Mouse (Mus musculus): ENCODE results near the gene Qrich2. TPM values are rescaled to one million over a fixed set of nuclear protein-coding genes. Genes with fewer than 3 reads are reported as not detected.
A peak's percentile ranks its signal among the peaks of the same experiment; 100 is the strongest.
"Not testable (repeated sequence)": the region's sequence is repeated elsewhere in the genome, so short reads cannot be mapped to it uniquely, and the experiment has no call there.

The Qrich2 gene
- polyA plus RNA-seq, 1 experiment from 2014 or later = not detected

- ATAC-seq (ENCODE audit: low FRiP score) (no peak), DNase-seq (ENCODE audit: low spot score) (no peak)
- Histone ChIP-seq H3K4me2 (replicated peaks) (no peak overlapping the region), H3K27ac (no peak overlapping the region), H3K36me3 (replicated peaks; ENCODE audit: control insufficient read depth, insufficient read depth) (no peaks in the 10 kb centered on the region), H3K9ac (no peak overlapping the region), H3K9me3 (ENCODE audit: control insufficient read depth, low read length) (no peaks in the 10 kb centered on the region), H3K27me3 (ENCODE audit: control insufficient read depth, insufficient read depth, low read length) (no peaks in the 10 kb centered on the region), H3K4me3 (replicated peaks; ENCODE audit: low read length) (no peak overlapping the region), H3K4me1 (replicated peaks; ENCODE audit: control insufficient read depth, insufficient read depth, low read length) (no peaks in the 10 kb centered on the region)
- WGBS = 94% methylated on average over 17 of the region's 17 CpGs
Observed at GRCm38 (mm10) chr11:116504516-116504915, 38.5 kb upstream of the Qrich2 start.

DNA sequence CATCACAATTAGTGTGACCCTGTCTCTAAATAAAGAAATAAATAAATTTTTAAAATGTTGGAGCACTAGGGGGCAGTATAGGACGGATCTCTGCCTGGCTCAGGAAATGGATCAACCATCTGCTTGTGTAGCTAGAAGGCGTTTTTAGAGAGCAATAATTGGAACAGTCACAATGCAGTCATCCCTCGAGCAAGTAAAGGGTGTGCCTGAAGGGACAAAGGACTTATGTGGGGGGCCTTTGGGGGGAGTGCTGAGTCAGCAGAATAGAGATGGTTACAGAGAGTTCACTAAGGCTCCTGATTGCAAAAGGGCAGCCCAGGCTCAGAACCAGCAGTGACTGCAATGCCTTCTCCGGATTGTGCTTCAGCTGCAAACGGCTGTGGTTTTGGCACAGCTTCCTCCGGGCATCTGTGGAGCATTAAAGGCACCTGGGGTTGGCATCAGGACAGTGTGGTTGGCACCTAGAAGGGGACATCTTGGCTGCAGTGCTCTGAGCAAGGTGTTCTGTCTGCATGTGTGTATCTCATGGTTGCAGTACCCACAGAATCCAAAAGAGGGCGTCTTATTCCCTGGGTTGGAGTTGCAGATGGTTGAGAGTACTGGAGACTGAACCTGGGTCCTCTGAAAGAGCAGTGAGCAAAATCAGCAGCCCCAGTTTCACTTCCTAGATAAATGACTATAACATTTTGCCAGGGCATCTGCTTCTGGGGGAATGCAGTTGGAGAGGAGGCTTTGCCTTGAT, 35.1 kb upstream of the Qrich2 start:
- 29% methylated on average over 7 of the region's 7 CpGs for WGBS
- Histone ChIP-seq H3K36me3 (replicated peaks; ENCODE audit: control insufficient read depth, insufficient read depth) (no peaks in the 10 kb centered on the region), H3K9ac (no peak overlapping the region), H3K4me1 (replicated peaks; ENCODE audit: control insufficient read depth, insufficient read depth, low read length) (no peaks in the 10 kb centered on the region), H3K27me3 (ENCODE audit: control insufficient read depth, insufficient read depth, low read length) (no peaks in the 10 kb centered on the region), H3K27ac (no peak overlapping the region), H3K4me3 (replicated peaks; ENCODE audit: low read length) (no peak overlapping the region), H3K9me3 (ENCODE audit: control insufficient read depth, low read length) (no peaks in the 10 kb centered on the region), H3K4me2 (replicated peaks) (no peak overlapping the region)
- no peak for ATAC-seq (ENCODE audit: low FRiP score)
- peak; percentile 83 for DNase-seq (ENCODE audit: low spot score)

GRCm38 (mm10) chr11:116499018-116499417, 33.0 kb upstream of the Qrich2 start:
- no peak overlapping the region for H3K4me3 ChIP-seq (replicated peaks; ENCODE audit: low read length)
- H3K27me3 ChIP-seq (ENCODE audit: control insufficient read depth, insufficient read depth, low read length) = no peaks in the 10 kb centered on the region
- peaks cover 8% of the 10 kb centered on the region; the same call in 1 of the 2 replicates for H3K4me1 ChIP-seq (replicated peaks; ENCODE audit: control insufficient read depth, insufficient read depth, low read length)
- DNase-seq (ENCODE audit: low spot score) (no peak), ATAC-seq (ENCODE audit: low FRiP score) (no peak)
- peak overlapping the region; percentile 41 for H3K4me2 ChIP-seq (replicated peaks)
- no peak overlapping the region for H3K27ac ChIP-seq
- H3K9ac ChIP-seq = no peak overlapping the region
- H3K9me3 ChIP-seq (ENCODE audit: control insufficient read depth, low read length) = no peaks in the 10 kb centered on the region
- 52% methylated on average over 6 of the region's 6 CpGs for WGBS
- H3K36me3 ChIP-seq (replicated peaks; ENCODE audit: control insufficient read depth, insufficient read depth) = no peaks in the 10 kb centered on the region

DNA sequence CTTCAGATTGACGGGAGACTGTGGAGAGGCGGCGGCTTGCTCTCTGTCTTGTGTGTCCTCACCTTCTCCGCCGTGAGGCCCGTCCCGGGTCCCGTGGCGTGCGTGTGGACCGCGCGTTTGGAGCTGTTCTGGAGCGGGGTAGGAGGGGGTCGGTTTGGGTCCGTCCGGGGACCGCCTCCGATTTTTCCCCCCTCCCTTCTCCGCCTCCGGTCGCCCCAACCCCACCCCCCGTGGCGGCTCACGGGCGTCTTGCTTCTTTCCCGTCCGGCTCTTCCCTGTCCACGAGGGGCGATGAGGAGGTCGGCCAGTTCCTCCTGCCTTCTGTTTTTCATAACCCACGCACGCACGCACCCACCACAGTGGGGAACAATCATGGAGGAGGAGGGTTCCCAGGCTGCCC, 32.6 kb upstream of the Qrich2 start:
- DNase-seq (ENCODE audit: low spot score) (no peak), ATAC-seq (ENCODE audit: low FRiP score) (no peak; the same call in 1 of the 2 replicates)
- no peaks in the 10 kb centered on the region for H3K36me3 ChIP-seq (replicated peaks; ENCODE audit: control insufficient read depth, insufficient read depth)
- no peaks in the 10 kb centered on the region for H3K9me3 ChIP-seq (ENCODE audit: control insufficient read depth, low read length)
- 33% methylated on average over 34 of the region's 34 CpGs for WGBS
- H3K4me3 ChIP-seq (replicated peaks; ENCODE audit: low read length) = peak overlapping the region; percentile 15; the same call in 1 of the 2 replicates
- peaks cover 8% of the 10 kb centered on the region; the same call in 1 of the 2 replicates for H3K4me1 ChIP-seq (replicated peaks; ENCODE audit: control insufficient read depth, insufficient read depth, low read length)
- peak overlapping the region; percentile 41 for H3K4me2 ChIP-seq (replicated peaks)
- H3K27ac ChIP-seq = no peak overlapping the region
- H3K27me3 ChIP-seq (ENCODE audit: control insufficient read depth, insufficient read depth, low read length) = no peaks in the 10 kb centered on the region
- no peak overlapping the region for H3K9ac ChIP-seq

GRCm38 (mm10) chr11:116497313-116497712, 31.3 kb upstream of the Qrich2 start:
- Histone ChIP-seq H3K4me1 (replicated peaks; ENCODE audit: control insufficient read depth, insufficient read depth, low read length) (peaks cover 8% of the 10 kb centered on the region; the same call in 1 of the 2 replicates), H3K27ac (no peak overlapping the region), H3K36me3 (replicated peaks; ENCODE audit: control insufficient read depth, insufficient read depth) (no peaks in the 10 kb centered on the region), H3K4me2 (replicated peaks) (no peak overlapping the region), H3K9ac (no peak overlapping the region), H3K9me3 (ENCODE audit: control insufficient read depth, low read length) (no peaks in the 10 kb centered on the region), H3K4me3 (replicated peaks; ENCODE audit: low read length) (no peak overlapping the region), H3K27me3 (ENCODE audit: control insufficient read depth, insufficient read depth, low read length) (no peaks in the 10 kb centered on the region)
- 88% methylated on average over 4 of the region's 4 CpGs for WGBS
- DNase-seq (ENCODE audit: low spot score) = no peak
- ATAC-seq (ENCODE audit: low FRiP score) = no peak

GRCm38 (mm10) chr11:116494474-116495174, 28.6 kb upstream of the Qrich2 start:
- no peak for ATAC-seq (ENCODE audit: low FRiP score)
- H3K36me3 ChIP-seq (replicated peaks; ENCODE audit: control insufficient read depth, insufficient read depth) = no peaks in the 10 kb centered on the region
- H3K9me3 ChIP-seq (ENCODE audit: control insufficient read depth, low read length) = no peaks in the 10 kb centered on the region
- peak overlapping the region; percentile 32; the same call in 1 of the 2 replicates for H3K27ac ChIP-seq
- H3K27me3 ChIP-seq (ENCODE audit: control insufficient read depth, insufficient read depth, low read length) = no peaks in the 10 kb centered on the region
- H3K4me3 ChIP-seq (replicated peaks; ENCODE audit: low read length) = no peak overlapping the region
- no peak for DNase-seq (ENCODE audit: low spot score)
- no peak overlapping the region for H3K4me2 ChIP-seq (replicated peaks)
- no peak overlapping the region for H3K9ac ChIP-seq
- 39% methylated on average over 13 of the region's 13 CpGs for WGBS
- H3K4me1 ChIP-seq (replicated peaks; ENCODE audit: control insufficient read depth, insufficient read depth, low read length) = peaks cover 11% of the 10 kb centered on the region

GRCm38 (mm10) chr11:116493795-116494252, 27.8 kb upstream of the Qrich2 start, which contains the start of gene Prpsap1:
Prpsap1 (minus strand) TSS chr11:116494202.
- peak within 1 kb of the TSS; percentile 32; the same call in 1 of the 2 replicates for H3K27ac ChIP-seq
- H3K9me3 ChIP-seq (ENCODE audit: control insufficient read depth, low read length) = no peaks in the 10 kb centered on the region
- H3K36me3 ChIP-seq (replicated peaks; ENCODE audit: control insufficient read depth, insufficient read depth) = no peaks in the 10 kb centered on the region
- H3K4me1 ChIP-seq (replicated peaks; ENCODE audit: control insufficient read depth, insufficient read depth, low read length) = peaks cover 17% of the 10 kb centered on the region
- no peaks in the 10 kb centered on the region for H3K27me3 ChIP-seq (ENCODE audit: control insufficient read depth, insufficient read depth, low read length)
- no peak within 1 kb of the TSS for H3K4me3 ChIP-seq (replicated peaks; ENCODE audit: low read length)
- no peak for DNase-seq (ENCODE audit: low spot score)
- 23% methylated on average over 4 of the region's 4 CpGs for WGBS
- ATAC-seq (ENCODE audit: low FRiP score) = no peak
- no peak within 1 kb of the TSS for H3K9ac ChIP-seq
- no peak within 1 kb of the TSS for H3K4me2 ChIP-seq (replicated peaks)

DNA sequence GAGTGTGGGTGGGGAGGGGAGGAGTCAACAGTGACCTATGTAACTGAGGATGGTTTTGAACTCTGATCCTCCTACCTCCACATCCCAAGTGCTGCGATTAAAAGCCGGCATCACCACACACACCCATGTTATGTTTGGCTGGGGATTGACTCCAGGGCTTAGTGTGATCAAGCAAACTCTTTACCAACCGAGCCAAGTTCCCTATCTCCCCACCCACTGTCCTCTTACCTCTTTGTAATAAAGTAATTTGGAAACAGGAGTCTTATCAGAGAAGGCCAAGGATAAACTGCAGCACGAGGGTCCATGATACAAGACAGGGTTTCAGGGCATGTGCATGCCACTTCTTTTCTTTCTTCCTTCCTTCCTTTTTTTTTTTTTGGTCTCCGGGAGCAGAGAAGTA, 27.1 kb upstream of the Qrich2 start:
- H3K9ac ChIP-seq = no peak overlapping the region
- H3K36me3 ChIP-seq (replicated peaks; ENCODE audit: control insufficient read depth, insufficient read depth) = no peaks in the 10 kb centered on the region
- ATAC-seq (ENCODE audit: low FRiP score) = no peak
- no peak overlapping the region for H3K4me2 ChIP-seq (replicated peaks)
- no peaks in the 10 kb centered on the region for H3K27me3 ChIP-seq (ENCODE audit: control insufficient read depth, insufficient read depth, low read length)
- 82% methylated on average over 5 of the region's 5 CpGs for WGBS
- no peaks in the 10 kb centered on the region for H3K9me3 ChIP-seq (ENCODE audit: control insufficient read depth, low read length)
- no peak overlapping the region for H3K27ac ChIP-seq
- DNase-seq (ENCODE audit: low spot score) = no peak
- H3K4me1 ChIP-seq (replicated peaks; ENCODE audit: control insufficient read depth, insufficient read depth, low read length) = peaks cover 18% of the 10 kb centered on the region
- H3K4me3 ChIP-seq (replicated peaks; ENCODE audit: low read length) = no peak overlapping the region

DNA sequence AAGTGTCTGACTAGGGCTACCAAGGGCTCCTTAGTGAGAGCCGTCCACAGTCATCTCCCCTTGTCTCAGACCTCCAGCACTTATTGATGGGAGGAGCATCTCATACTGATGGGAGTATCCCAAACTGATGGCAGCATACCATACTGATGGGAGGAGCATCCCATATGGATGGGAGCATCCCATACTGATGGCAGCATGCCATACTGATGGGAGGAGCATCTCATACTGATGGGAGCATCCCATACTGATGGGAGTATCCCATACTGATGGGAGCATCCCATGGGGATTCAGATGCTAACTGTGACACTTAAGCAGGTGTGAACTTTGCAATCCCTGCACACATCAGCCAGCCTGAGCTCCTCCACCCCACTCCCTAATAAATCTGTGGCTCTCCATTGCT, 26.5 kb upstream of the Qrich2 start:
- 58% methylated on average over 1 of the region's 1 CpGs for WGBS
- not testable (repeated sequence) for H3K9me3 ChIP-seq (ENCODE audit: control insufficient read depth, low read length); H3K4me3 ChIP-seq (replicated peaks; ENCODE audit: low read length); DNase-seq (ENCODE audit: low spot score); H3K9ac ChIP-seq; H3K27ac ChIP-seq; ATAC-seq (ENCODE audit: low FRiP score); H3K4me2 ChIP-seq (replicated peaks); H3K27me3 ChIP-seq (ENCODE audit: control insufficient read depth, insufficient read depth, low read length); H3K36me3 ChIP-seq (replicated peaks; ENCODE audit: control insufficient read depth, insufficient read depth)
- H3K4me1 ChIP-seq (replicated peaks; ENCODE audit: control insufficient read depth, insufficient read depth, low read length) = peaks cover 18% of the 10 kb centered on the region

Measured in hindbrain, embryonic 14.5 days (tissue).